Mouse (Mus musculus): ENCODE measurements around the gene Ptpn22. TPM values are rescaled to one million over a fixed set of nuclear protein-coding genes. Genes with fewer than 3 reads are reported as not detected.

Ptpn22 gene
- polyA plus RNA-seq, 1 experiment, result 0.92 TPM

GRCm38 (mm10) chr3:103916205-103916838 lies 56.7 kb downstream of the Ptpn22 start:
- peak in 1 of 2 experiments; percentile 31 for DNase-seq (ENCODE audit: extremely low spot score in 1 of 2, low spot score in 1 of 2)

- no peak for DNase-seq (ENCODE audit: extremely low spot score in 1 of 2, low spot score in 1 of 2)
Measured at GRCm38 (mm10) chr3:103916839-103917237, 57.2 kb downstream of the Ptpn22 start.

- DNase-seq (ENCODE audit: extremely low spot score in 1 of 2, low spot score in 1 of 2), result no peak
Measured at GRCm38 (mm10) chr3:103920094-103920493, 60.5 kb downstream of the Ptpn22 start.

DNA sequence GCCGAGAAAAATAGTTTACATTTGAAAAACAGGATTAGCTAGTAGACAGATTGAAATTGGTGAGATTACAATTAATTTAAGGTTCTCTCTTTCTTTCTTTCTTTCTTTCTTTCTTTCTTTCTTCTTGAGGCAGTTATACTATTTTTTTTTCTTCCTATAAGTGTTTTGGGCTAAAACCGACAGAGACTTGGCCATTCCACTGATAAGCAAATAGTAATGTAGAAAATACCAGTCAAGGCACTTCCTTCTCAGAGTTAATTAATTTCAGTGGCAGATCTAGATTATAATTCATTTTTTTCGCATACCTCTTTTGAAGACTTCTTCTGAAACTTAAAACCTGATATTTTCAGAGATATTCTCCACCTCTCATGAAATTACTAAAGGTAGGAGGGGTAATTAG lies 65.7 kb downstream of the Ptpn22 start:
- DNase-seq (ENCODE audit: extremely low spot score in 1 of 2, low spot score in 1 of 2), result no peak

GRCm38 (mm10) chr3:103927511-103927910 lies 67.9 kb downstream of the Ptpn22 start:
- no peak for DNase-seq (ENCODE audit: extremely low spot score in 1 of 2, low spot score in 1 of 2)

GRCm38 (mm10) chr3:103944794-103945562 lies 85.4 kb downstream of the Ptpn22 start:
- peak; percentile 28 to 68 for DNase-seq (ENCODE audit: extremely low spot score in 1 of 2, low spot score in 1 of 2)

DNA sequence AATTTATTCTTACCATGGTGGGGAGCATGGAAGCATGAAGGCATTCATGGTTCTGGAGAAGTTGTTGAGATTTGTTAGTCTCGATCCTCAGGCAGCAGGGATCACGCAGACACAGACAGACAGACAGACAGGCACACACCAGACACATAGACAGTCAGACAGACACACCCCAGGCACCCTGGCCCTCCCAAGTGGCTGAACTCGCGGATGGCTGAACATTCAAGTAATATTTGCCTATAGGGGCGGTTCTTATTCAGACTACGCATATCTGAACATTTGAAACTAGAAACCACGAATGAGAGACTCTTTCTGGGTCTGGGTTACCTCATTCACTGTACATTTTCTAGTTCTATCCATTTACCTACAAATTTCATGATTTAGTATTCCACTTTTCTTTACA lies 89.1 kb downstream of the Ptpn22 start:
- no peak for DNase-seq (ENCODE audit: extremely low spot score in 1 of 2, low spot score in 1 of 2)

DNA sequence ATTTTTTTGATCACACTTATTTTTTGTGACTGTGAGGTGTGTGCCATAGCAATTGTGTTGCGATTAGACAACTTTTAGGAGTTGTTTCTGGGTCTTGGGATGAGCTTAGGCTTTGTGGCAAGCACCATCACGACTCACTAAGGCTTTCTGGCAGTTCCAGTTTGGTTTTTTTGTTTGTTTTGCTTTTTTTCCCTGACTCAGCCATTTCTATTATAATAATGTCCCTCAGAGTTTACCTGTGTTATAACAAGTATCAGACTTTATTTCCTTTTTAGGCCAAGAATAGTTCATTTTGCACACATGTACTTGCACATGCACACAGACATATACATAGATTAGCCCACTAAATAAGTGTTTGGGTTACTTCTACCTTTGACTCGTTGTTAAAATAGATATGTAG lies 101.0 kb downstream of the Ptpn22 start:
- no peak for DNase-seq (ENCODE audit: extremely low spot score in 1 of 2, low spot score in 1 of 2)

Other genes starting within 250 kb of the Ptpn22 start
- 0.06 and 0.12 TPM in 2 replicates for gene Atg4a-ps, start 213.7 kb upstream of the Ptpn22 start, polyA plus RNA-seq (2012; rRNA removed)
- gene Olfml3, start 121.8 kb upstream of the Ptpn22 start, polyA plus RNA-seq (2012; rRNA removed), result 11.0 and 14.8 TPM in 2 replicates
- not detected in 2 replicates for gene Gm10964, start 120.4 kb upstream of the Ptpn22 start, polyA plus RNA-seq (2012; rRNA removed)
- 43.6 and 48.6 TPM in 2 replicates for gene Hipk1, start 68.2 kb upstream of the Ptpn22 start, polyA plus RNA-seq (2012; rRNA removed)
- gene Dclre1b, start 50.4 kb upstream of the Ptpn22 start, polyA plus RNA-seq (2012; rRNA removed), result 5.0 and 6.3 TPM in 2 replicates
- gene Ap4b1, start 50.3 kb upstream of the Ptpn22 start, polyA plus RNA-seq (2012; rRNA removed), result 14.7 and 15.7 TPM in 2 replicates
- 0.20 TPM in 1 of 2 replicates, not detected in the other for gene Gm43064, start 50.2 kb upstream of the Ptpn22 start, polyA plus RNA-seq (2012; rRNA removed)
- gene Bcl2l15, start 27.2 kb upstream of the Ptpn22 start, polyA plus RNA-seq (2012; rRNA removed), result 2.6 and 2.8 TPM in 2 replicates
- 12.8 and 12.9 TPM in 2 replicates for gene Rsbn1, start 54.3 kb downstream of the Ptpn22 start, polyA plus RNA-seq (2012; rRNA removed)
- 26.4 and 26.8 TPM in 2 replicates for gene Phtf1, start 108.3 kb downstream of the Ptpn22 start, polyA plus RNA-seq (2012; rRNA removed)